In the genomic region with DNA sequence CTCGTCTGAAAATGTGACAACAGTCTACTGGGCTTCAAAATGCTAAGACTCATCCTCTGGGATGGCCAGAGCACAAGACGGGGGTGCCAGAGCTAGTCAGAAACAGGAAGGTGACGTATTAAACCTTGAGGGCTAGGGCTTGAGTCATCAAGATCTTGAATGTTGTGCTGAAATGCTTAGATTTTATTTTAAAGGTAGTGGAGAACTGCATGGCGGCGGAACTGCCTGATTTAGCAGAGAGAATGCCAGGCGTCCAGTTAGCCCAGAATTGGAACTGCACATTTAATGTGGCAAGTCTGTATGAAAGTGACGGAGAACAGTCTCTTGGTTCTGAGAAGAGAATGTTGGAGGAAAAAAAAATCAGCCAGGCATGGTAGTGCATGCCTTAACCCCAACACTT, we compare ENCODE assay signal across 40 mouse cellular contexts. TPM values are rescaled to one million over a fixed set of nuclear protein-coding genes. Genes with fewer than 3 reads are reported as not detected.
"Had no signal": no experiment of that assay in that cellular context is flagged by ENCODE, and none has a peak within 500 bp of the region (broad histone marks: within the 10 kb centered on the region; RNA-seq: fewer than 3 reads in every experiment).

No protein-coding gene starts in this region.

- ATAC-seq: hindbrain, embryonic 16.5 days; intestine, embryonic 16.5 days; liver, embryonic 12.5 days had no signal

- H3K36me3 ChIP-seq: heart, embryonic 13.5 days; heart, embryonic 15.5 days; kidney, embryonic 15.5 days; limb, embryonic 13.5 days; limb, embryonic 15.5 days; liver, embryonic 12.5 days had no signal

- H3K4me3 ChIP-seq: heart, adult 2 months; heart, embryonic 13.5 days; heart, embryonic 15.5 days; kidney, embryonic 15.5 days; limb, embryonic 13.5 days; limb, embryonic 15.5 days; liver, embryonic 12.5 days had no signal

- H3K4me2 ChIP-seq: heart, embryonic 11.5 days; heart, embryonic 13.5 days; heart, embryonic 15.5 days; hindbrain, embryonic 14.5 days; kidney, embryonic 15.5 days; limb, embryonic 13.5 days; limb, embryonic 15.5 days; liver, embryonic 12.5 days had no signal

- H3K9me3 ChIP-seq: heart, embryonic 13.5 days; heart, embryonic 15.5 days; kidney, embryonic 15.5 days; limb, embryonic 13.5 days; limb, embryonic 15.5 days; liver, embryonic 12.5 days had no signal

- DNase-seq: gastrocnemius, postnatal 14 days; gastrocnemius, postnatal 36 days; heart, adult 11 months; heart, adult 2 months; heart, postnatal 14 days; heart, postnatal 36 days; kidney, adult 11 months; kidney, adult 2 months; kidney, adult 9 months; kidney, postnatal 14 days; kidney, postnatal 36 days; layer of hippocampus, adult 9-11 months; layer of hippocampus, postnatal 36 days; left cerebral cortex, postnatal 4 days had no signal

- H3K27ac ChIP-seq: heart, adult 2 months; heart, embryonic 13.5 days; heart, embryonic 15.5 days; hindbrain, embryonic 14.5 days; kidney, embryonic 15.5 days; kidney, postnatal 0 days; limb, embryonic 13.5 days; limb, embryonic 15.5 days; liver, embryonic 12.5 days; liver, embryonic 14.5 days had no signal

- H3K4me1 ChIP-seq: liver, embryonic 12.5 days had no signal

- H3K9ac ChIP-seq: heart, embryonic 13.5 days; heart, embryonic 15.5 days; hindbrain, embryonic 14.5 days; kidney, embryonic 15.5 days; limb, embryonic 13.5 days; limb, embryonic 15.5 days; liver, embryonic 12.5 days; liver, embryonic 14.5 days had no signal

RNA-seq across cellular contexts. Expression of a gene that starts 17.1 kb away (rescaled TPM):
- total RNA-seq: liver, adult 2 months had no signal

RNA-seq across cellular contexts. Expression of a gene that starts 19.9 kb away (rescaled TPM):
- total RNA-seq: gastrocnemius, adult 18-20 months; gastrocnemius, adult 8-10 months; gastrocnemius, postnatal 14 days; gastrocnemius, postnatal 36 days; heart, adult 2 months; heart, postnatal 14 days; heart, postnatal 36 days; hematopoietic stem cell, adult 5-6 weeks; layer of hippocampus, adult 18-20 months; layer of hippocampus, adult 8-10 months; layer of hippocampus, postnatal 14 days; layer of hippocampus, postnatal 36 days; left cerebral cortex, adult 18-20 months; left cerebral cortex, postnatal 10 days; liver, adult 2 months had no signal
- polyA plus RNA-seq: heart, adult 2 months; heart, embryonic 11.5 days; heart, embryonic 13.5 days; heart, embryonic 15.5 days; heart, postnatal 0 days; hindbrain, embryonic 11.5 days; hindbrain, embryonic 14.5 days; hindbrain, embryonic 16.5 days; intestine, embryonic 14.5 days; intestine, embryonic 16.5 days; kidney, embryonic 15.5 days; kidney, postnatal 0 days; large intestine, adult 2 months; limb, embryonic 15.5 days; liver, adult 2 months; liver, embryonic 12.5 days; liver, embryonic 14.5 days had no signal

RNA-seq across cellular contexts. Expression of a gene that starts 59.9 kb away (rescaled TPM):
- total RNA-seq: gastrocnemius, adult 18-20 months; gastrocnemius, adult 8-10 months; gastrocnemius, postnatal 14 days; gastrocnemius, postnatal 36 days; heart, adult 2 months; heart, postnatal 14 days; heart, postnatal 36 days; hematopoietic stem cell, adult 5-6 weeks; liver, adult 2 months had no signal
- polyA plus RNA-seq: gonadal fat pad, adult 2 months; heart, adult 2 months; heart, postnatal 0 days; hindbrain, embryonic 14.5 days; intestine, embryonic 14.5 days; intestine, embryonic 16.5 days; kidney, adult 2 months; large intestine, adult 2 months; liver, adult 2 months; liver, embryonic 14.5 days had no signal
